Mouse (Mus musculus): ENCODE measurements around the gene Yme1l1. TPM values are rescaled to one million over a fixed set of nuclear protein-coding genes. Genes with fewer than 3 reads are reported as not detected.

The Yme1l1 gene
- polyA plus RNA-seq, 1 experiment from 2014 or later = 84.1 TPM

DNA sequence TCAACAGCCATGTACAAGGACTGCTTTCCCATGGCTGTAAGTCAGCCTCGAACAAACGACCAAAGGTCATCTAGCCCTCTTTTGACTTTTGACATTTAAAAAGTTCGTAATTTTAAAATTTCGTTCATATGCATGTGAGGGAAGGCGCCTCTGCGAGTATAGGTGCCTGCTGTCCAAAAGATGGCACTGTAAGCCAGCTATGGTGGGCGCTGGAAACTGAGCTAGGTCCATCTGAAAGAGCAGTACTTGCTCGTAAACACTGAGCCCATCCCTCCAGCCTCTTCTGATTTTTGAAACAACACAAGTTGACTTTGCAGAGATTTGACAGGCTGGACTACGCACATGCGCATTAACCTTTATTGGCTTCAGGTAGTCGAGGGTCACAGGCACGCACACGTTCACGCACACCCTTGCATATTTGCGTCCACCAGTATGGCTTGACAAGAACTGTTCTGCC, 50.9 kb downstream of the Yme1l1 start, which contains the start of gene 4931423N10Rik:
Gene 4931423N10Rik, plus strand, starts transcription at position 407 of the 457 bp plus-strand sequence.
- Histone ChIP-seq H3K9ac (ENCODE audit: low read length) (no peak within 1 kb of the TSS), H3K27me3 (ENCODE audit: control insufficient read depth, insufficient read depth, low read length) (no peaks in the 10 kb centered on the region), H3K4me3 (ENCODE audit: low read depth, low read length) (no peak within 1 kb of the TSS), H3K36me3 (ENCODE audit: control insufficient read depth, insufficient read depth, low read length) (no peaks in the 10 kb centered on the region), H3K4me2 (ENCODE audit: low read depth) (no peak within 1 kb of the TSS), H3K27ac (ENCODE audit: low read depth, low read length) (no peak within 1 kb of the TSS), H3K9me3 (ENCODE audit: control insufficient read depth, low read length) (no peaks in the 10 kb centered on the region), H3K4me1 (ENCODE audit: control insufficient read depth, insufficient read depth, low read length) (no peaks in the 10 kb centered on the region)
- ATAC-seq (ENCODE audit: insufficient read depth, low FRiP score, low TSS enrichment) = no peak
- DNase-seq (ENCODE audit: low spot score) = no peak
- 78% methylated on average over 15 of the region's 15 CpGs for WGBS

DNA sequence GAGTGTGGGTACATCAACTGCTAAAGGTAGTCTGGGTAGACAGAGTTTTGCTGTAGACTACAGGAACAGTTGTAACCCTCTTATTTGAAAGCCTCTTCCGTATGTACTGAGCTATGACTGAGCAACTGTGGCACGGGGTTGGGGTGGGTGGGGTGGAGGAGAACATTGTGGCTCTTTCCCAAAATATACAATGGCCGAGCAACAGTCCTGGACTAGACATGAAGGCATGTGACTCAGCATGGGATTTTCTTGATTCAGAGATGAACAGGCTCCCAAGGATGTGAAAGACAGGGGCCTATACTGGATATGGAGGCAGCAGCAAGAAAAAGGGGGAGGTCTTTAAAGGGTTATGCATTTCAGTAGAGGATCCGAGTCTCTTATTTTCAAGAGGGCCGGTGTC, 57.5 kb downstream of the Yme1l1 start:
- H3K36me3 ChIP-seq (ENCODE audit: control insufficient read depth, insufficient read depth, low read length) = no peaks in the 10 kb centered on the region
- DNase-seq (ENCODE audit: low spot score) = no peak
- H3K4me1 ChIP-seq (ENCODE audit: control insufficient read depth, insufficient read depth, low read length) = no peaks in the 10 kb centered on the region
- no peak overlapping the region for H3K4me2 ChIP-seq (ENCODE audit: low read depth)
- no peak for ATAC-seq (ENCODE audit: insufficient read depth, low FRiP score, low TSS enrichment)
- no peak overlapping the region for H3K9ac ChIP-seq (ENCODE audit: low read length)
- no peak overlapping the region for H3K4me3 ChIP-seq (ENCODE audit: low read depth, low read length)
- no peaks in the 10 kb centered on the region for H3K9me3 ChIP-seq (ENCODE audit: control insufficient read depth, low read length)
- H3K27ac ChIP-seq (ENCODE audit: low read depth, low read length) = no peak overlapping the region
- WGBS = 84% methylated on average over 5 of the region's 5 CpGs
- no peaks in the 10 kb centered on the region for H3K27me3 ChIP-seq (ENCODE audit: control insufficient read depth, insufficient read depth, low read length)

DNA sequence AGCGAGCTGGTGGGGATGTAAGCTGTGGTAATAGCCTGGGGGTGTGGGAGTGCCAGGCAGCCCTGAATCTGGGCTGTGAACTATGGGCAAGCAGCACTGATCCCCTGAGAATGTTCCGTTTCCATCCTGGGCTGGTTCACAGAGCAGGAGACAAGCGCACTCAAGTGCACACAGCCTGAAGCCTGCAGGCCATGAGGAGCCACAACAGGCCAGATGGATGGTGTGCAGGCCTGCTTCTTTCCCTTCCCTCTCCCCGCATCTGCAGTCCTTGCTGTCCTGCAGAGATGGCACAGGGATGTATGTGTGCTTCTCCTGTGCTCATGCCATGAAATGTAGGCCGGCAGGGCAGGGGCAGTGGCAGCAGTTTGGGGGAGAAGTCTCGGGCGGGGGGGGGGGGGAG, 69.0 kb downstream of the Yme1l1 start:
- no peak overlapping the region for H3K27ac ChIP-seq (ENCODE audit: low read depth, low read length)
- no peak overlapping the region for H3K9ac ChIP-seq (ENCODE audit: low read length)
- WGBS = 72% methylated on average over 7 of the region's 7 CpGs
- no peak overlapping the region for H3K4me3 ChIP-seq (ENCODE audit: low read depth, low read length)
- no peaks in the 10 kb centered on the region for H3K4me1 ChIP-seq (ENCODE audit: control insufficient read depth, insufficient read depth, low read length)
- H3K4me2 ChIP-seq (ENCODE audit: low read depth) = no peak overlapping the region
- ATAC-seq (ENCODE audit: insufficient read depth, low FRiP score, low TSS enrichment) (no peak), DNase-seq (ENCODE audit: low spot score) (no peak)
- H3K36me3 ChIP-seq (ENCODE audit: control insufficient read depth, insufficient read depth, low read length) = no peaks in the 10 kb centered on the region
- no peaks in the 10 kb centered on the region for H3K27me3 ChIP-seq (ENCODE audit: control insufficient read depth, insufficient read depth, low read length)
- no peaks in the 10 kb centered on the region for H3K9me3 ChIP-seq (ENCODE audit: control insufficient read depth, low read length)

DNA sequence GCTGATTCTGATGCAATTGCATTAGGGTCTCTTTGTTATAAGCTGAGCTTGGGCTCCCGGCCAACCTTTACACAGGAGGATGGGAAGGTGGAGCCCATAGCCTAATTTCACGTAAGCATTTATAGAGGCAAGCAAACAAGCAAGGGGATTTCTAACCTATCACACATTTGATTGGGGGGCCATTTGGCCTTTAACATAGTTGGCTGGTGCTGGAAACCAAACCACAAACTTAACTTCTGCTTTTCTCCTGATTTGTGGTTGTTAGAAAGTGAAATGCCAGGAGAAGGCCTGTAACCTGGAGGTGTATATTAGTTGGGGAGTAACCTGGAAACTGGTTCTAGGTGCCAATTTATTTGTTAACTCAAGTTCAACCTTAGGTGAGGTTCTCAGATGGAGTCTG, 72.3 kb downstream of the Yme1l1 start:
- Histone ChIP-seq H3K4me2 (ENCODE audit: low read depth) (no peak overlapping the region), H3K4me1 (ENCODE audit: control insufficient read depth, insufficient read depth, low read length) (no peaks in the 10 kb centered on the region), H3K27ac (ENCODE audit: low read depth, low read length) (no peak overlapping the region), H3K9ac (ENCODE audit: low read length) (no peak overlapping the region), H3K4me3 (ENCODE audit: low read depth, low read length) (no peak overlapping the region), H3K36me3 (ENCODE audit: control insufficient read depth, insufficient read depth, low read length) (no peaks in the 10 kb centered on the region), H3K27me3 (ENCODE audit: control insufficient read depth, insufficient read depth, low read length) (no peaks in the 10 kb centered on the region), H3K9me3 (ENCODE audit: control insufficient read depth, low read length) (no peaks in the 10 kb centered on the region)
- no peak for DNase-seq (ENCODE audit: low spot score)
- ATAC-seq (ENCODE audit: insufficient read depth, low FRiP score, low TSS enrichment) = no peak
- WGBS = 81% methylated on average over 2 of the region's 2 CpGs

DNA sequence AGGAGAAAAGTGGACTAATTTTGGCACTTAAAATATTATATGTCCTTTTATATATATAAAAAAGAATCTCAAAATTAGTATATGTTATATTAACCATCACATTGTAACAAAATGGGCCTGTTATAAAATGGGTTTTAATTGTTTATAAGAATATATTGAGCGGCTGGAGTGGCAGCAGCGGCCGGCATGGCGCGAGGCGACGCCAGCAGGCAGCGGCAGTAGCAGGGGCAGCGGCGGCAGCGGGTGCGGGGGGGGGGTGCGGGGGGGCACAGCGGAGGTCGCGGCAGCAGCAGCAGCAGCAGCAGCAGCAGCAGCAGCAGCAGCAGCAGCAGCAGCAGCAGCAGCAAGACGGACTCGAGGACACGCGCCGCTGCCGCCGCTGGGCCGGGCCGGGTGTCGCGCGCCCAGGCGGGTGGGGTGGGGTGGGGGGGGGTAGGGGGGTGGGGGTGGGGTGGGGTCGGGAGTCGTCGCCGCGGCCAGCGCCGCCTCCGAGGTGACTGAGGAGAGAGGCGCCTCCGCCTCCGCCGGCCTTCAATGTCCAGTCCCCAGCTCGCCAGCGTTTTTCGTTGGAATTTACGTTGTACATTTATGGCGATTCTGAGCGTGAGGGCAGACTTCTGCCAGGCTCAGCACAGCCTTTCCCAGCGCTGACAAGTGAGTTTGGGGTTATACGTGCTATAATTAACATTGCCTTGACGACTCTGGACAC, 78.0 kb downstream of the Yme1l1 start:
- Histone ChIP-seq H3K27me3 (ENCODE audit: control insufficient read depth, insufficient read depth, low read length) (no peaks in the 10 kb centered on the region), H3K9me3 (ENCODE audit: control insufficient read depth, low read length) (no peaks in the 10 kb centered on the region), H3K4me1 (ENCODE audit: control insufficient read depth, insufficient read depth, low read length) (no peaks in the 10 kb centered on the region), H3K27ac (ENCODE audit: low read depth, low read length) (no peak overlapping the region), H3K4me3 (ENCODE audit: low read depth, low read length) (peak overlapping the region; percentile 41), H3K36me3 (ENCODE audit: control insufficient read depth, insufficient read depth, low read length) (no peaks in the 10 kb centered on the region), H3K4me2 (ENCODE audit: low read depth) (peak overlapping the region; percentile 46), H3K9ac (ENCODE audit: low read length) (peak overlapping the region; percentile 49)
- under 1% methylated on average over 41 of the region's 50 CpGs for WGBS
- peak; percentile 85 for ATAC-seq (ENCODE audit: insufficient read depth, low FRiP score, low TSS enrichment)
- peak; percentile 37 for DNase-seq (ENCODE audit: low spot score)

Other genes starting within 250 kb of the Yme1l1 start
- 47.1 and 48.1 TPM in 2 replicates for gene Abi1, start 116.1 kb upstream of the Yme1l1 start, polyA plus RNA-seq (2014; fragmentation: Nextera tagmentation; extraction: Ambion mirVana)
- gene Acbd5, start 88.2 kb upstream of the Yme1l1 start, polyA plus RNA-seq (2014; fragmentation: Nextera tagmentation; extraction: Ambion mirVana) = 43.5 and 45.1 TPM in 2 replicates
- gene Mastl, start 345 bp upstream of the Yme1l1 start, polyA plus RNA-seq (2014; fragmentation: Nextera tagmentation; extraction: Ambion mirVana) = 10.0 and 13.4 TPM in 2 replicates
- not detected in 2 replicates for gene 4931423N10Rik, start 51.1 kb downstream of the Yme1l1 start, polyA plus RNA-seq (2014; fragmentation: Nextera tagmentation; extraction: Ambion mirVana)
- 0.12 TPM in 1 of 2 replicates, not detected in the other for gene Nxph2, start 164.9 kb downstream of the Yme1l1 start, polyA plus RNA-seq (2014; fragmentation: Nextera tagmentation; extraction: Ambion mirVana)